Mouse (Mus musculus): ENCODE results near the gene Rangap1. TPM values are rescaled to one million over a fixed set of nuclear protein-coding genes. Genes with fewer than 3 reads are reported as not detected.
A peak's percentile ranks its signal among the peaks of the same experiment; 100 is the strongest.
"Not testable (repeated sequence)": the region's sequence is repeated elsewhere in the genome, so short reads cannot be mapped to it uniquely, and the experiment has no call there.

Rangap1 gene
- polyA plus RNA-seq, 1 experiment from 2014 or later = 107 TPM

DNA sequence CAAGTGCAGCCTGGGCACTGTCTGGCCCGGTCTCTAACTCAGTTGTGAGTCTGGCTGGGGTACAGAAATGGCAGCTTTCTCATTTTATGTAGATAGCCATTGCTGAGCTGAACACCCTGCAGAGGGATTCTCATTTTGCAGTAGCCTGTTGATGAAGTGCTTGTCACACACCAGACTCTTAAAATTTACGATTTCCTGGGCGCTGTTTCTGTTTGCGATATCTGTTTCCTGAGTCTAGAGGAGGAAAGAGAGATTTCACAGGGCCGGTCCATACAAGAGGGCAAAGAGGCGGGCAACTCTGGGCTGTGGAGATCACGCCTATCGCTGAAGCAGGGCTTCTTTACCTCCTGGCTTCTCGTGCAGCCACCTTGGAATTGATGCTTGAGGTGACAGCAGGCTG lies 20.3 kb upstream of the Rangap1 start:
- 77% methylated on average over 9 of the region's 9 CpGs for WGBS
- Histone ChIP-seq H3K9me3 (no peaks in the 10 kb centered on the region), H3K4me3 (no peak overlapping the region), H3K4me2 (replicated peaks) (no peak overlapping the region), H3K27me3 (no peaks in the 10 kb centered on the region), H3K4me1 (0 out of 2 replicates have a peak, but pooled peaks cover 2% of the 10 kb centered on the region), H3K36me3 (peaks cover 43% of the 10 kb centered on the region), H3K9ac (no peak overlapping the region), H3K27ac (no peak overlapping the region)
- no peak for ATAC-seq (ENCODE audit: low FRiP score, low read depth)

GRCm38 (mm10) chr15:81764573-81764972 lies 19.2 kb upstream of the Rangap1 start:
- no peak for ATAC-seq (ENCODE audit: low FRiP score, low read depth)
- Histone ChIP-seq H3K9me3 (no peaks in the 10 kb centered on the region), H3K4me3 (no peak overlapping the region), H3K9ac (no peak overlapping the region), H3K36me3 (peaks cover 34% of the 10 kb centered on the region), H3K4me2 (replicated peaks) (no peak overlapping the region), H3K27ac (no peak overlapping the region), H3K27me3 (no peaks in the 10 kb centered on the region), H3K4me1 (0 out of 2 replicates have a peak, but pooled peaks cover 2% of the 10 kb centered on the region)
- 77% methylated on average over 6 of the region's 6 CpGs for WGBS

DNA sequence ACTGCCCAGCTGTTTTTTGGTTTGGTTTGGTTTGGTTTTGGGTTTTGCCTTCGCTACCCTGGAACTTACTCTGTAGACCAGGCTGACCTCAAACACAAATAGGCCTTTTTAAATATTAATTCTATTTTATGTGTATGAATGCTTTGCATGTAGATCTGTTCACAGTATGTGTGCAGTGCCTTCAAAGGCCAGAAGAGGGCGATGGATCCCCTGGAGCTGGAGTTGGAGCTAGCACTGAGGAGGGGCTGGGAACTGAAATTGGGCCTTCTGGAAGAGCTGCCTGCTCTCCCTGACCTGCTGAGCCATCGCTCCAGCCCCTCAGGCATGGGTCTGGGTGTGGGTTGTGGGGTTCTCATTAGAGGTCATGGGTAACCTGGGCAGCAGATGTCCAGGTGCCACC lies 16.6 kb upstream of the Rangap1 start:
- H3K27ac ChIP-seq = no peak overlapping the region
- H3K4me2 ChIP-seq (replicated peaks) = no peak overlapping the region
- H3K4me1 ChIP-seq = 0 out of 2 replicates have a peak, but pooled peaks cover 2% of the 10 kb centered on the region
- H3K27me3 ChIP-seq = no peaks in the 10 kb centered on the region
- 85% methylated on average over 3 of the region's 3 CpGs for WGBS
- no peak for ATAC-seq (ENCODE audit: low FRiP score, low read depth)
- H3K9me3 ChIP-seq = no peaks in the 10 kb centered on the region
- H3K36me3 ChIP-seq = peaks cover 14% of the 10 kb centered on the region
- H3K4me3 ChIP-seq = no peak overlapping the region
- H3K9ac ChIP-seq = no peak overlapping the region

DNA sequence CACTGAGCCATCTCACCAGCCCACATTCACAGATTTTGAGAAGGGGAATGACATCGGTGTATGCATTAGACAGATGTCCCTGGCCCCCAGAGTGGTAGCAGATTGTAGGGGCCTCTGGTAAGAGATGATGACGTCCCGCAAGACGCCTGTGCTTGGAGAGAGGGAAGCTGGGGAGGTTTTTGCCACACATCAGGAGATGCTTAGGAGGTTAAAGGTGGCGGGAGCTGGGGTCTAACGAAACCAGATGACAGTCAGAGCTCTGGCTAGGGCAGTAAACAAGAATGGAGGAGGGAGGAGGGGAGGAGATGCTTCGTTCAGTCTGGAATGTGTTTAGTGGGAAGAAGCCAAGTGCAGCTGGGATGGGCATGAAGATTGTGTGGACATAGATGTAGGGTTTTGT lies 16.1 kb upstream of the Rangap1 start:
- WGBS = 47% methylated on average over 7 of the region's 7 CpGs
- 0 out of 2 replicates have a peak, but pooled peaks cover 2% of the 10 kb centered on the region for H3K4me1 ChIP-seq
- no peak overlapping the region for H3K4me2 ChIP-seq (replicated peaks)
- ATAC-seq (ENCODE audit: low FRiP score, low read depth) = no peak
- H3K27me3 ChIP-seq = no peaks in the 10 kb centered on the region
- H3K9ac ChIP-seq = no peak overlapping the region
- no peak overlapping the region for H3K27ac ChIP-seq
- no peaks in the 10 kb centered on the region for H3K9me3 ChIP-seq
- no peak overlapping the region for H3K4me3 ChIP-seq
- peaks cover 14% of the 10 kb centered on the region for H3K36me3 ChIP-seq

GRCm38 (mm10) chr15:81760361-81761079 lies 15.2 kb upstream of the Rangap1 start:
- Histone ChIP-seq H3K27me3 (no peaks in the 10 kb centered on the region), H3K27ac (no peak overlapping the region), H3K36me3 (peaks cover 19% of the 10 kb centered on the region), H3K9me3 (no peaks in the 10 kb centered on the region), H3K9ac (no peak overlapping the region), H3K4me1 (0 out of 2 replicates have a peak, but pooled peaks cover 2% of the 10 kb centered on the region), H3K4me3 (no peak overlapping the region), H3K4me2 (replicated peaks) (no peak overlapping the region)
- no peak for ATAC-seq (ENCODE audit: low FRiP score, low read depth)
- WGBS = 93% methylated on average over 5 of the region's 5 CpGs

- Histone ChIP-seq H3K4me2 (replicated peaks) (no peak overlapping the region), H3K4me3 (no peak overlapping the region), H3K36me3 (peaks cover 28% of the 10 kb centered on the region), H3K27me3 (no peaks in the 10 kb centered on the region), H3K9ac (no peak overlapping the region), H3K4me1 (0 out of 2 replicates have a peak, but pooled peaks cover 2% of the 10 kb centered on the region), H3K9me3 (no peaks in the 10 kb centered on the region), H3K27ac (no peak overlapping the region)
- no peak for ATAC-seq (ENCODE audit: low FRiP score, low read depth)
- 92% methylated on average over 3 of the region's 3 CpGs for WGBS
Observed at GRCm38 (mm10) chr15:81759542-81759941, 14.2 kb upstream of the Rangap1 start.

DNA sequence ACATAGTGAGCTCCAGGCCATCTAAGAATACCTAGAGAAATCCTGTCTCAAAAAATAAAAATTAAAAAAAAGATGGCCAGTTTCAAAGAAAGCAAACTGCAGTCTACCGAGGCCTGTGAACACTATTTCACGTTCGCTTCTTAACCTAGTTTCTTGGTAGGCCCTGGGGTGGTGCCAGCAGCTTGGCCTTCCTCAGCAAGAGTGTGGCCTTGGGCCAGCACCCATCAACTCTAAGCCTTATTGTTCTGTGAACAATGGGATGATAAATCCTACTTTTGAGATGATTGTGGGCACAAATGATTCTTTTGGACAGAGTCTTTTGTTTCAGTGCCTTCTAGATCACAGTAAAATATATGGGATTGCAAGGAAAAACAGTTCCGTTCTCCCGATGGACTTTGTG lies 13.4 kb upstream of the Rangap1 start:
- Histone ChIP-seq H3K4me3 (no peak overlapping the region), H3K9me3 (peaks cover 2% of the 10 kb centered on the region; the same call in 1 of the 2 replicates), H3K9ac (no peak overlapping the region), H3K36me3 (peaks cover 35% of the 10 kb centered on the region), H3K27ac (no peak overlapping the region), H3K4me2 (replicated peaks) (no peak overlapping the region), H3K27me3 (no peaks in the 10 kb centered on the region), H3K4me1 (no peaks in the 10 kb centered on the region)
- ATAC-seq (ENCODE audit: low FRiP score, low read depth) = no peak
- WGBS = 92% methylated on average over 5 of the region's 5 CpGs

- no peaks in the 10 kb centered on the region for H3K27me3 ChIP-seq
- no peaks in the 10 kb centered on the region for H3K4me1 ChIP-seq
- no peak overlapping the region for H3K4me3 ChIP-seq
- 97% methylated on average over 9 of the region's 9 CpGs for WGBS
- no peak overlapping the region for H3K4me2 ChIP-seq (replicated peaks)
- peaks cover 4% of the 10 kb centered on the region; the same call in 1 of the 2 replicates for H3K9me3 ChIP-seq
- no peak overlapping the region for H3K9ac ChIP-seq
- H3K36me3 ChIP-seq = peaks cover 32% of the 10 kb centered on the region
- no peak overlapping the region for H3K27ac ChIP-seq
- no peak for ATAC-seq (ENCODE audit: low FRiP score, low read depth)
Observed at GRCm38 (mm10) chr15:81753669-81754068, 8.3 kb upstream of the Rangap1 start.

DNA sequence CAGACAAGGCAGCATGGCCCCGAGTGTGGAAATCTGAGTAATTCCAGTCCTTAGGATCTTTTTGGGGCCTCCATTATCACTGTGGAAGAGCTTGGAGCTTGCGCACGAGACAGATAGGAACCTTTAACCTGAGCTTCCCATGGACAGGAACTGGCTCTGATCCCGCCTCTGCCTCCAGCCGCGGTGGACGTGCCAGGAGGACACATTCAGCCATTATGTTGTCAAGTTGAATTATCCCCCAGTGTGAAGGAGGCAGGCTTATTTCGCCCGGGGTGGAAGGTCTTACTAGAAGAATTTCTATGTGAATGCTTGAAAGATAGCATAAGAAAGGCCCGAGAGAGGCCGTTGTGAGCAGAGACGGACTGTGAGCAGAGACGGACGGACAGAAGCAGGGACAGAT lies 4.4 kb upstream of the Rangap1 start:
- no peaks in the 10 kb centered on the region for H3K27me3 ChIP-seq
- H3K9ac ChIP-seq = no peak overlapping the region
- peaks cover 19% of the 10 kb centered on the region for H3K36me3 ChIP-seq
- no peak for ATAC-seq (ENCODE audit: low FRiP score, low read depth)
- H3K9me3 ChIP-seq = peaks cover 4% of the 10 kb centered on the region; the same call in 1 of the 2 replicates
- H3K4me1 ChIP-seq = peaks cover 10% of the 10 kb centered on the region
- 64% methylated on average over 14 of the region's 14 CpGs for WGBS
- no peak overlapping the region for H3K4me2 ChIP-seq (replicated peaks)
- no peak overlapping the region for H3K27ac ChIP-seq
- H3K4me3 ChIP-seq = no peak overlapping the region

DNA sequence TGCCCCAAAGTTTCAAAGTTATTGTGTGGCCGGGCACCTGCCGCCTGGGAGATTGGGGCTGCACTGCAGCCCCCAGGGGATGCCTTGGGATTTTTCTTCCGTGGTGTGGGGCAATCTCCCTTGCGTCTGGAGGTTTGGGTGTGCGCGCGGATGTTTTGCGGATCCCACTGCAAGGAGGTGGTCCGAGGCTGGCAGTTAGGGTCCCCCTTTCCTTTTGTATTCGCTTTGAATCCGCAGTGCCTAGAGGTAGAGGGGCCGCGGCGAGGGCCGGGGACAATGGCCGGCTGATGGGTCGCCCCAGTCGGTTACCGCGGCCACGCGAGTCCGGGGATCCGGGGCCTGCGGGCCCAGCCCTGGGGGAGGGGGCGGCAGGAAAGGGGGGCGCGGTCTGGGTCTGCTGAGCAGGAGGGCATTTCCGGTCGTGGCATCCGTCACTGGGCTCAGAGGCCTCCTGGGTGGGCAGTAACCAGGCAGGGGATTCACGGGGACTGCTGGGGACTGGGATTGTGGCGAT lies 328 bp upstream of the Rangap1 start:
- Histone ChIP-seq H3K9me3 (no peaks in the 10 kb centered on the region), H3K9ac (peak overlapping the region; percentile 97), H3K27me3 (no peaks in the 10 kb centered on the region), H3K4me1 (peaks cover 17% of the 10 kb centered on the region), H3K4me2 (replicated peaks) (peak overlapping the region; percentile 83), H3K27ac (peak overlapping the region; percentile 96), H3K36me3 (no peaks in the 10 kb centered on the region), H3K4me3 (peak overlapping the region; percentile 92)
- under 1% methylated on average over 33 of the region's 33 CpGs for WGBS
- peak; percentile 78 for ATAC-seq (ENCODE audit: low FRiP score, low read depth)

- not testable (repeated sequence) for H3K36me3 ChIP-seq; ATAC-seq (ENCODE audit: low FRiP score, low read depth)
- WGBS = 43% methylated on average over 2 of the region's 2 CpGs
Observed at GRCm38 (mm10) chr15:81742368-81742767, 3.0 kb downstream of the Rangap1 start.

GRCm38 (mm10) chr15:81739924-81740323 lies 5.4 kb downstream of the Rangap1 start:
- 2% methylated on average over 2 of the region's 2 CpGs for WGBS
- ATAC-seq (ENCODE audit: low FRiP score, low read depth) = no peak

More at GRCm38 (mm10) chr15:81742368-81742767, 3.0 kb downstream of the Rangap1 start:
- not testable (repeated sequence) for H3K4me2 ChIP-seq (replicated peaks); H3K27ac ChIP-seq; H3K27me3 ChIP-seq; H3K9me3 ChIP-seq; H3K4me3 ChIP-seq; H3K9ac ChIP-seq
- H3K4me1 ChIP-seq = peaks cover 17% of the 10 kb centered on the region

More at GRCm38 (mm10) chr15:81739924-81740323, 5.4 kb downstream of the Rangap1 start:
- H3K36me3 ChIP-seq = no peaks in the 10 kb centered on the region
- H3K27ac ChIP-seq = no peak overlapping the region
- peaks cover 7% of the 10 kb centered on the region for H3K4me1 ChIP-seq
- H3K9ac ChIP-seq = no peak overlapping the region
- H3K27me3 ChIP-seq = no peaks in the 10 kb centered on the region
- no peak overlapping the region for H3K4me3 ChIP-seq
- no peak overlapping the region for H3K4me2 ChIP-seq (replicated peaks)
- H3K9me3 ChIP-seq = no peaks in the 10 kb centered on the region
